Mouse (Mus musculus) C2C12 (cell line): ENCODE data around the gene Pfdn2.

Experiments used
- CTCF ChIP-seq: IDR thresholded peaks from one replicate; pipeline ENCODE4 v1.5.1; 2011; ENCODE audit not compliant: control insufficient read depth, insufficient read depth, insufficient read length
- MYOD1 ChIP-seq: IDR thresholded peaks from one replicate; pipeline ENCODE4 v1.6.1; 2011; ENCODE audit warnings: low read depth; ENCODE audit not compliant: control insufficient read depth, insufficient read length
- MYOG ChIP-seq: IDR thresholded peaks from one replicate; pipeline ENCODE4 v1.6.1; 2011; ENCODE audit not compliant: control insufficient read depth, insufficient read length; ENCODE audit errors: extremely low read depth
- USF1 ChIP-seq: IDR thresholded peaks from one replicate; pipeline ENCODE4 v1.6.1; 2011; ENCODE audit warnings: low read depth, mild to moderate bottlenecking, control low read depth, moderate library complexity

DNA sequence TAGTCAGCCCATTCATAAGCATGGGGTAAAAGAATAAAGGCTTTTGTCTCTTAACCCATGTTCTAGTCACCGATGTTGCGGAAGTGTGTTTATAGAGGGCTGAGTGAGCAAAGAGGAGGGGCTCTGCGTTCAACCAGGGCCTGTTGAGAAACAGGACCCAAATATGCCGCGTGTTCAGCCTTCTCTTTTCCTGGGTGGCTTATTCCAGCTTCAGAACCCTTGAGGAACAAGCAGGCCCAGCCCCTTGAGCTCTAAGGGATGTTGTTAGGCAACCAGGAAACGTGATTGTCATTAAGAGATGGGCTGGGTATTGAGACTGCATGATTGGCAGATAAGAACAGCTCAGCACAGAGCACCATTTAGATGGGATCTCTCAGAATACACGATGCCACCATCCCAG lies 20.5 kb downstream of the Pfdn2 start:
- TF ChIP-seq CTCF (no peak), MYOD1 (no peak), USF1 (no peak), MYOG (no peak)
